9 mouse cellular contexts compared by ENCODE assay signal in genomic region chr11:83293182-83293581, GRCm38 (mm10). TPM values are rescaled to one million over a fixed set of nuclear protein-coding genes. Genes with fewer than 3 reads are reported as not detected.
A peak's percentile ranks its signal among the peaks of the same experiment; 100 is the strongest.
DNase-seq lines count a peak whose midpoint lies in the region; ATAC-seq and TF ChIP-seq lines count a peak whose summit lies in the region.
"Had no signal": no experiment of that assay in that cellular context is flagged by ENCODE, and none has a peak within 500 bp of the region (broad histone marks: within the 10 kb centered on the region; RNA-seq: fewer than 3 reads in every experiment).

No protein-coding gene starts in this region.

- peak overlapping the region; percentile 66 for H3K4me3 ChIP-seq in left cerebral cortex, adult 2 months
- peak overlapping the region; percentile 65 for H3K4me3 ChIP-seq in forebrain, embryonic 10.5 days
- H3K4me3 ChIP-seq in limb, embryonic 10.5 days = peak overlapping the region; percentile 69
- peak overlapping the region; percentile 65 for H3K4me3 ChIP-seq in neural tube, embryonic 13.5 days

- intact Hi-C loops in left cerebral cortex, adult 2 months (cut with DNase I) = no loop called here

- H3K27ac ChIP-seq in left cerebral cortex, adult 2 months = no peak overlapping the region
- H3K27ac ChIP-seq in forebrain, embryonic 10.5 days = no peak overlapping the region
- no peak overlapping the region for H3K27ac ChIP-seq in limb, embryonic 10.5 days
- no peak overlapping the region for H3K27ac ChIP-seq in neural tube, embryonic 13.5 days (replicated peaks)

- peak overlapping the region; percentile 79 for H3K9ac ChIP-seq in neural tube, embryonic 13.5 days

- no peaks in the 10 kb centered on the region for H3K27me3 ChIP-seq in forebrain, embryonic 10.5 days (ENCODE audit: poor library complexity, severe bottlenecking)
- no peaks in the 10 kb centered on the region for H3K27me3 ChIP-seq in limb, embryonic 10.5 days (ENCODE audit: low read depth, poor library complexity, severe bottlenecking)
- H3K27me3 ChIP-seq in neural tube, embryonic 13.5 days = no peaks in the 10 kb centered on the region

- no peak for DNase-seq in left cerebral cortex, adult 2 months (ENCODE audit: extremely low spot score in 1 of 2, low spot score in 2 of 2)
- DNase-seq in left cerebral cortex, adult 9 months (ENCODE audit: low spot score in 2 of 2) = no peak
- DNase-seq in forebrain, embryonic 10.5 days (ENCODE audit: extremely low spot score, low spot score) = no peak
- DNase-seq in limb, embryonic 10.5 days (ENCODE audit: low spot score) = no peak
- no peak for DNase-seq in testis, postnatal 14 days (ENCODE audit: low spot score)
- DNase-seq in ovary, postnatal 36 days (ENCODE audit: low spot score) = no peak
- no peak for DNase-seq in thymus, adult 18-20 months
- DNase-seq: kidney, postnatal 25 days had no signal

- no peak for TF ChIP-seq CTCF in left cerebral cortex, adult 2 months (IDR thresholded peaks at IDR 0.05)

- WGBS in forebrain, embryonic 10.5 days = 95% methylated on average over 1 of the region's 1 CpGs
- WGBS in limb, embryonic 10.5 days = 88% methylated on average over 1 of the region's 1 CpGs
- 86% methylated on average over 1 of the region's 1 CpGs for WGBS in neural tube, embryonic 13.5 days

- peaks cover 40% of the 10 kb centered on the region for H3K36me3 ChIP-seq in forebrain, embryonic 10.5 days (replicated peaks)
- peaks cover 41% of the 10 kb centered on the region for H3K36me3 ChIP-seq in limb, embryonic 10.5 days
- peaks cover 16% of the 10 kb centered on the region for H3K36me3 ChIP-seq in neural tube, embryonic 13.5 days

- H3K4me1 ChIP-seq in forebrain, embryonic 10.5 days = peaks cover 42% of the 10 kb centered on the region
- peaks cover 36% of the 10 kb centered on the region for H3K4me1 ChIP-seq in limb, embryonic 10.5 days
- H3K4me1 ChIP-seq in neural tube, embryonic 13.5 days (replicated peaks) = peaks cover 51% of the 10 kb centered on the region

- H3K4me2 ChIP-seq in neural tube, embryonic 13.5 days = peak overlapping the region; percentile 74

- H3K9me3 ChIP-seq in forebrain, embryonic 10.5 days = no peaks in the 10 kb centered on the region
- no peaks in the 10 kb centered on the region for H3K9me3 ChIP-seq in limb, embryonic 10.5 days (replicated peaks)
- H3K9me3 ChIP-seq in neural tube, embryonic 13.5 days = no peaks in the 10 kb centered on the region

- no peak for ATAC-seq in neural tube, embryonic 13.5 days (ENCODE audit: low read depth)

RNA-seq across cellular contexts. Expression of gene Ap2b1, which starts 5.6 kb away (rescaled TPM):
- 100 to 1,000 TPM; 281 to 296 TPM for total RNA-seq in left cerebral cortex, adult 2 months (2021)
- polyA plus RNA-seq in forebrain, embryonic 10.5 days (2016; fragmentation: Nextera tagmentation; extraction: Ambion mirVana) = 66.4 and 67.0 TPM in 2 replicates
- polyA plus RNA-seq in limb, embryonic 10.5 days (2016; fragmentation: Nextera tagmentation; extraction: Ambion mirVana) = 53.4 and 60.4 TPM in 2 replicates
- 115 and 118 TPM in 2 replicates for polyA plus RNA-seq in neural tube, embryonic 13.5 days (2015; fragmentation: Nextera tagmentation; extraction: Ambion mirVana)

RNA-seq across cellular contexts. Expression of gene Slfn14, which starts 6.7 kb away (rescaled TPM):
- not detected for total RNA-seq in left cerebral cortex, adult 2 months (2021)
- 0.15 and 0.19 TPM in 2 replicates for polyA plus RNA-seq in forebrain, embryonic 10.5 days (2016; fragmentation: Nextera tagmentation; extraction: Ambion mirVana)
- 0.08 and 0.15 TPM in 2 replicates for polyA plus RNA-seq in limb, embryonic 10.5 days (2016; fragmentation: Nextera tagmentation; extraction: Ambion mirVana)
- polyA plus RNA-seq in neural tube, embryonic 13.5 days (2015; fragmentation: Nextera tagmentation; extraction: Ambion mirVana) = 0.08 TPM in 1 of 2 replicates, not detected in the other

RNA-seq across cellular contexts. Expression of gene Pex12, which starts 9.2 kb away (rescaled TPM):
- 10 to 100 TPM in 1 of 2 experiments, 1 to 10 TPM in 1; 9.4 to 13.9 TPM for total RNA-seq in left cerebral cortex, adult 2 months (2021)
- 16.4 and 16.6 TPM in 2 replicates for polyA plus RNA-seq in forebrain, embryonic 10.5 days (2016; fragmentation: Nextera tagmentation; extraction: Ambion mirVana)
- 13.0 and 13.9 TPM in 2 replicates for polyA plus RNA-seq in limb, embryonic 10.5 days (2016; fragmentation: Nextera tagmentation; extraction: Ambion mirVana)
- polyA plus RNA-seq in neural tube, embryonic 13.5 days (2015; fragmentation: Nextera tagmentation; extraction: Ambion mirVana) = 19.8 and 21.3 TPM in 2 replicates
